Mouse (Mus musculus): ENCODE results near the gene Hdgfl3. TPM values are rescaled to one million over a fixed set of nuclear protein-coding genes. Genes with fewer than 3 reads are reported as not detected.

Gene Hdgfl3
- polyA plus RNA-seq, 2 experiments: 0.27 to 0.33 TPM

GRCm38 (mm10) chr7:81933061-81933600, 1.1 kb downstream of the Hdgfl3 start:
- TF ChIP-seq CTCF (IDR thresholded peaks at IDR 0.05; ENCODE audit: low read depth): no peak
- no peak for TF ChIP-seq EP300 (IDR thresholded peaks at IDR 0.05; ENCODE audit: low read depth)
- no peaks in the 10 kb centered on the region for H3K36me3 ChIP-seq (replicated peaks; ENCODE audit: control insufficient read depth, insufficient read depth, low read depth)
- H3K4me3 ChIP-seq (ENCODE audit: insufficient read depth in 1 of 2, low read depth in 2 of 2, low read length in 2 of 2): peak overlapping the region; percentile 43 to 47
- H3K9me3 ChIP-seq (ENCODE audit: control insufficient read depth, low read length): no peaks in the 10 kb centered on the region
- H3K27me3 ChIP-seq (ENCODE audit: control insufficient read depth, insufficient read depth, low read length): peaks cover 55% of the 10 kb centered on the region
- H3K4me1 ChIP-seq (replicated peaks; ENCODE audit: control insufficient read depth in 2 of 2, insufficient read depth in 2 of 2, low read length in 1 of 2): no peaks in the 10 kb centered on the region
- no peak overlapping the region for H3K9ac ChIP-seq (replicated peaks)
- peak overlapping the region; percentile 44; the same call in 1 of the 2 replicates for H3K4me2 ChIP-seq (ENCODE audit: low read depth)
- ATAC-seq (ENCODE audit: insufficient read depth): no peak
- H3K27ac ChIP-seq: no peak overlapping the region
- no peak for DNase-seq (ENCODE audit: low read depth in 3 of 3, low spot score in 3 of 3)
- 11% methylated on average over 23 of the region's 23 CpGs for WGBS (ENCODE audit: insufficient replicate concordance)

- Histone ChIP-seq H3K36me3 (replicated peaks; ENCODE audit: control insufficient read depth, insufficient read depth, low read depth) (no peaks in the 10 kb centered on the region), H3K4me2 (ENCODE audit: low read depth) (0 out of 2 replicates have a peak overlapping the region, but pooled peaks have one; percentile 44), H3K4me1 (replicated peaks; ENCODE audit: control insufficient read depth in 2 of 2, insufficient read depth in 2 of 2, low read length in 1 of 2) (no peaks in the 10 kb centered on the region), H3K9me3 (ENCODE audit: control insufficient read depth, low read length) (no peaks in the 10 kb centered on the region), H3K9ac (replicated peaks) (no peak overlapping the region), H3K27ac (no peak overlapping the region), H3K27me3 (ENCODE audit: control insufficient read depth, insufficient read depth, low read length) (peaks cover 55% of the 10 kb centered on the region), H3K4me3 (ENCODE audit: insufficient read depth in 1 of 2, low read depth in 2 of 2, low read length in 2 of 2) (no peak overlapping the region)
- DNase-seq (ENCODE audit: low read depth in 3 of 3, low spot score in 3 of 3): no peak
- no peak for TF ChIP-seq EP300 (IDR thresholded peaks at IDR 0.05; ENCODE audit: low read depth)
- TF ChIP-seq CTCF (IDR thresholded peaks at IDR 0.05; ENCODE audit: low read depth): no peak
- ATAC-seq (ENCODE audit: insufficient read depth): no peak
- WGBS (ENCODE audit: insufficient replicate concordance): 45% methylated on average over 5 of the region's 5 CpGs
Measured at GRCm38 (mm10) chr7:81932521-81933045, 1.7 kb downstream of the Hdgfl3 start.

GRCm38 (mm10) chr7:81928998-81929397, 5.3 kb downstream of the Hdgfl3 start:
- Histone ChIP-seq H3K27me3 (ENCODE audit: control insufficient read depth, insufficient read depth, low read length) (peaks cover 26% of the 10 kb centered on the region), H3K4me2 (ENCODE audit: low read depth) (no peak overlapping the region), H3K9ac (replicated peaks) (no peak overlapping the region), H3K4me3 (ENCODE audit: insufficient read depth in 1 of 2, low read depth in 2 of 2, low read length in 2 of 2) (no peak overlapping the region), H3K4me1 (replicated peaks; ENCODE audit: control insufficient read depth in 2 of 2, insufficient read depth in 2 of 2, low read length in 1 of 2) (no peaks in the 10 kb centered on the region), H3K36me3 (replicated peaks; ENCODE audit: control insufficient read depth, insufficient read depth, low read depth) (no peaks in the 10 kb centered on the region), H3K9me3 (ENCODE audit: control insufficient read depth, low read length) (no peaks in the 10 kb centered on the region), H3K27ac (no peak overlapping the region)
- ATAC-seq (ENCODE audit: insufficient read depth) (no peak), DNase-seq (ENCODE audit: low read depth in 3 of 3, low spot score in 3 of 3) (no peak)
- WGBS (ENCODE audit: insufficient replicate concordance): 56% methylated on average over 7 of the region's 7 CpGs
- TF ChIP-seq CTCF (IDR thresholded peaks at IDR 0.05; ENCODE audit: low read depth): no peak
- no peak for TF ChIP-seq EP300 (IDR thresholded peaks at IDR 0.05; ENCODE audit: low read depth)

- Histone ChIP-seq H3K9me3 (ENCODE audit: control insufficient read depth, low read length) (no peaks in the 10 kb centered on the region), H3K36me3 (replicated peaks; ENCODE audit: control insufficient read depth, insufficient read depth, low read depth) (no peaks in the 10 kb centered on the region), H3K27me3 (ENCODE audit: control insufficient read depth, insufficient read depth, low read length) (no peaks in the 10 kb centered on the region), H3K4me1 (replicated peaks; ENCODE audit: control insufficient read depth in 2 of 2, insufficient read depth in 2 of 2, low read length in 1 of 2) (no peaks in the 10 kb centered on the region), H3K4me2 (ENCODE audit: low read depth) (no peak overlapping the region), H3K9ac (replicated peaks) (no peak overlapping the region), H3K4me3 (ENCODE audit: insufficient read depth in 1 of 2, low read depth in 2 of 2, low read length in 2 of 2) (no peak overlapping the region), H3K27ac (no peak overlapping the region)
- 21% methylated on average over 1 of the region's 1 CpGs for WGBS (ENCODE audit: insufficient replicate concordance)
- ATAC-seq (ENCODE audit: insufficient read depth): no peak
- TF ChIP-seq CTCF (IDR thresholded peaks at IDR 0.05; ENCODE audit: low read depth) (no peak), EP300 (IDR thresholded peaks at IDR 0.05; ENCODE audit: low read depth) (no peak)
- DNase-seq (ENCODE audit: low read depth in 3 of 3, low spot score in 3 of 3): no peak
Measured at GRCm38 (mm10) chr7:81921379-81921952, 12.8 kb downstream of the Hdgfl3 start.

GRCm38 (mm10) chr7:81920314-81920713, 14.0 kb downstream of the Hdgfl3 start:
- Histone ChIP-seq H3K36me3 (replicated peaks; ENCODE audit: control insufficient read depth, insufficient read depth, low read depth) (no peaks in the 10 kb centered on the region), H3K27me3 (ENCODE audit: control insufficient read depth, insufficient read depth, low read length) (no peaks in the 10 kb centered on the region), H3K4me2 (ENCODE audit: low read depth) (no peak overlapping the region), H3K9me3 (ENCODE audit: control insufficient read depth, low read length) (no peaks in the 10 kb centered on the region), H3K27ac (no peak overlapping the region), H3K9ac (replicated peaks) (no peak overlapping the region), H3K4me1 (replicated peaks; ENCODE audit: control insufficient read depth in 2 of 2, insufficient read depth in 2 of 2, low read length in 1 of 2) (no peaks in the 10 kb centered on the region), H3K4me3 (ENCODE audit: insufficient read depth in 1 of 2, low read depth in 2 of 2, low read length in 2 of 2) (no peak overlapping the region)
- WGBS (ENCODE audit: insufficient replicate concordance): 44% methylated on average over 4 of the region's 4 CpGs
- no peak for ATAC-seq (ENCODE audit: insufficient read depth)
- TF ChIP-seq CTCF (IDR thresholded peaks at IDR 0.05; ENCODE audit: low read depth) (no peak), EP300 (IDR thresholded peaks at IDR 0.05; ENCODE audit: low read depth) (no peak)
- DNase-seq (ENCODE audit: low read depth in 3 of 3, low spot score in 3 of 3): no peak

Data from liver, embryonic 14.5 days (tissue).